Comparison of ENCODE assay signal across 12 mouse cellular contexts in genomic region chr2:164170326-164170725, GRCm38 (mm10). TPM values are rescaled to one million over a fixed set of nuclear protein-coding genes. Genes with fewer than 3 reads are reported as not detected.
DNase-seq lines count a peak whose midpoint lies in the region; ATAC-seq and TF ChIP-seq lines count a peak whose summit lies in the region.
"Had no signal": no experiment of that assay in that cellular context is flagged by ENCODE, and none has a peak within 500 bp of the region (broad histone marks: within the 10 kb centered on the region; RNA-seq: fewer than 3 reads in every experiment).

No protein-coding gene starts in this region.

- H3K27me3 ChIP-seq in embryonic facial prominence, embryonic 13.5 days: peaks cover 85% of the 10 kb centered on the region
- peaks cover 53% of the 10 kb centered on the region for H3K27me3 ChIP-seq in neural tube, embryonic 14.5 days (ENCODE audit: control insufficient read depth, insufficient read depth, low read length)

- peak overlapping the region; percentile 64 for H3K4me2 ChIP-seq in embryonic facial prominence, embryonic 13.5 days
- H3K4me2 ChIP-seq in neural tube, embryonic 14.5 days (ENCODE audit: low read depth, low read length): peak overlapping the region; percentile 54; the same call in 1 of the 2 replicates

- WGBS in embryonic facial prominence, embryonic 13.5 days: 2% methylated on average over 11 of the region's 11 CpGs
- 6% methylated on average over 11 of the region's 11 CpGs for WGBS in neural tube, embryonic 14.5 days

- H3K36me3 ChIP-seq in embryonic facial prominence, embryonic 13.5 days: no peaks in the 10 kb centered on the region
- H3K36me3 ChIP-seq in neural tube, embryonic 14.5 days (ENCODE audit: control insufficient read depth, insufficient read depth, low read length): no peaks in the 10 kb centered on the region

- no peak for TF ChIP-seq CTCF in layer of hippocampus, adult 2 months (conservative IDR thresholded peaks at IDR 0.05)

- H3K27ac ChIP-seq in layer of hippocampus, adult 2 months: no peak overlapping the region
- H3K27ac ChIP-seq in embryonic facial prominence, embryonic 13.5 days: no peak overlapping the region
- no peak overlapping the region for H3K27ac ChIP-seq in neural tube, embryonic 14.5 days (ENCODE audit: low read depth, low read length)

- no peak for DNase-seq in layer of hippocampus, adult 2 months (ENCODE audit: low spot score in 2 of 2)
- DNase-seq in layer of hippocampus, adult 9-10 months (ENCODE audit: low spot score): no peak
- DNase-seq in induced T-regulatory cell, adult 2 months (ENCODE audit: low read depth): peak; percentile 25
- DNase-seq in gastrocnemius, adult 18-20 months (ENCODE audit: low spot score): no peak
- DNase-seq in cerebellum, postnatal 25 days: no peak
- DNase-seq in adipocyte (ENCODE audit: low spot score): no peak
- DNase-seq: adrenal gland, adult 8-10 months; heart, postnatal 10 days had no signal

- H3K9ac ChIP-seq in embryonic facial prominence, embryonic 13.5 days: no peak overlapping the region
- no peak overlapping the region for H3K9ac ChIP-seq in neural tube, embryonic 14.5 days (replicated peaks; ENCODE audit: low read depth, low read length)

- H3K4me3 ChIP-seq in layer of hippocampus, adult 2 months: peak overlapping the region; percentile 45; the same call in 1 of the 2 replicates
- peak overlapping the region; percentile 38; the same call in 1 of the 2 replicates for H3K4me3 ChIP-seq in embryonic facial prominence, embryonic 13.5 days
- H3K4me3 ChIP-seq in neural tube, embryonic 14.5 days (ENCODE audit: low read depth, low read length): peak overlapping the region; percentile 31

- no peak for ATAC-seq in embryonic facial prominence, embryonic 13.5 days (ENCODE audit: insufficient number of reproducible peaks, insufficient read depth, low FRiP score, low TSS enrichment, low read depth)
- ATAC-seq in neural tube, embryonic 14.5 days (ENCODE audit: low read depth): no peak

- H3K9me3 ChIP-seq in embryonic facial prominence, embryonic 13.5 days: no peaks in the 10 kb centered on the region
- H3K9me3 ChIP-seq in neural tube, embryonic 14.5 days (ENCODE audit: control insufficient read depth, low read length): no peaks in the 10 kb centered on the region

- H3K4me1 ChIP-seq in embryonic facial prominence, embryonic 13.5 days: peaks cover 29% of the 10 kb centered on the region
- H3K4me1 ChIP-seq in neural tube, embryonic 14.5 days (ENCODE audit: control insufficient read depth, insufficient read depth, low read length): peaks cover 13% of the 10 kb centered on the region

RNA-seq across cellular contexts. Expression of gene Kcns1, which starts 0.6 kb away (rescaled TPM):
- total RNA-seq in layer of hippocampus, adult 2 months (2021): 1 to 10 TPM; 4.4 to 5.7 TPM
- 0.80 and 1.2 TPM in 2 replicates for polyA plus RNA-seq in embryonic facial prominence, embryonic 13.5 days (2015; fragmentation: Nextera tagmentation; extraction: Ambion mirVana)
- polyA plus RNA-seq in neural tube, embryonic 14.5 days (2014; fragmentation: Nextera tagmentation; extraction: Ambion mirVana): 1.1 and 1.7 TPM in 2 replicates
- total RNA-seq in gastrocnemius, adult 18-20 months (2021): 1 to 10 TPM; 1.4 to 1.5 TPM

RNA-seq across cellular contexts. Expression of gene Wfdc5, which starts 12.2 kb away (rescaled TPM):
- not detected for total RNA-seq in layer of hippocampus, adult 2 months (2021)
- polyA plus RNA-seq in embryonic facial prominence, embryonic 13.5 days (2015; fragmentation: Nextera tagmentation; extraction: Ambion mirVana): not detected in 2 replicates
- polyA plus RNA-seq in neural tube, embryonic 14.5 days (2014; fragmentation: Nextera tagmentation; extraction: Ambion mirVana): not detected in 2 replicates
- under 1 TPM in 1 of 2 experiments, not detected in 1; 0.11 TPM for total RNA-seq in gastrocnemius, adult 18-20 months (2021)
- total RNA-seq: adrenal gland, adult 8-10 months; ES-E14; heart, postnatal 10 days; left cerebral cortex, postnatal 14 days had no signal

RNA-seq across cellular contexts. Expression of gene Wfdc12, which starts 20.1 kb away (rescaled TPM):
- total RNA-seq in layer of hippocampus, adult 2 months (2021): not detected
- not detected in 2 replicates for polyA plus RNA-seq in embryonic facial prominence, embryonic 13.5 days (2015; fragmentation: Nextera tagmentation; extraction: Ambion mirVana)
- polyA plus RNA-seq in neural tube, embryonic 14.5 days (2014; fragmentation: Nextera tagmentation; extraction: Ambion mirVana): not detected in 2 replicates
- total RNA-seq in gastrocnemius, adult 18-20 months (2021): not detected
- total RNA-seq: ES-E14; heart, postnatal 10 days; left cerebral cortex, postnatal 14 days had no signal

RNA-seq across cellular contexts. Expression of gene Wfdc15a, which starts 29.6 kb away (rescaled TPM):
- not detected for total RNA-seq in layer of hippocampus, adult 2 months (2021)
- polyA plus RNA-seq in embryonic facial prominence, embryonic 13.5 days (2015; fragmentation: Nextera tagmentation; extraction: Ambion mirVana): not detected in 2 replicates
- not detected in 2 replicates for polyA plus RNA-seq in neural tube, embryonic 14.5 days (2014; fragmentation: Nextera tagmentation; extraction: Ambion mirVana)
- total RNA-seq in gastrocnemius, adult 18-20 months (2021): not detected
- total RNA-seq: adrenal gland, adult 8-10 months; heart, postnatal 10 days; left cerebral cortex, postnatal 14 days had no signal

RNA-seq across cellular contexts. Expression of gene Wfdc15b, which starts 51.1 kb away (rescaled TPM):
- total RNA-seq in layer of hippocampus, adult 2 months (2021): not detected
- not detected in 2 replicates for polyA plus RNA-seq in embryonic facial prominence, embryonic 13.5 days (2015; fragmentation: Nextera tagmentation; extraction: Ambion mirVana)
- polyA plus RNA-seq in neural tube, embryonic 14.5 days (2014; fragmentation: Nextera tagmentation; extraction: Ambion mirVana): not detected in 2 replicates
- total RNA-seq in gastrocnemius, adult 18-20 months (2021): not detected
- total RNA-seq: adrenal gland, adult 8-10 months; ES-E14; heart, postnatal 10 days; left cerebral cortex, postnatal 14 days had no signal
